Comparison of ENCODE assay signal across 8 mouse cellular contexts in the genomic region with DNA sequence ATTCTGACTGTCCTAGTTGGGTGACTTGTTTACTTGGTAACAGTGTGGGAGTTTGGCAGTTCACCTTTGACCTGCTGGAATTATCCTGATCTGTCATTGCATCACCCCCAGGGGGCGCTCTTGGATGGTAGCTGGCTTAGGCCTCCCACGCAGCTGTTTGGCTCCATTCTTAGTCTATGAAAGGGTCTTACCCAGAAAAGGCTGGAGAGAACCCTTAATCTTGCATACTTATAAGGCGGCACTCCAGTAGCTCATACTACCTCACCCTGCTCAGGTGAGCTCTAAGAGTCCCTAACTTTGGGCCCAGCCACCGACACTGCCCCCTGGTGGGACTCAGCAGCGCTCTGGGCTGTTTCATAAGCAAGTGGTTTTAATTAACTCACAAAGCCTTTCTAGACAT. TPM values are rescaled to one million over a fixed set of nuclear protein-coding genes. Genes with fewer than 3 reads are reported as not detected.
A peak's percentile ranks its signal among the peaks of the same experiment; 100 is the strongest.
DNase-seq lines count a peak whose midpoint lies in the region; ATAC-seq and TF ChIP-seq lines count a peak whose summit lies in the region.

No protein-coding gene starts in this region.

- peak; percentile 30 to 48; a peak in 2 of 4 replicates for ATAC-seq in hematopoietic stem cell, adult 5-6 weeks (replicated peaks in 1 of 2; ENCODE audit: insufficient read depth in 1 of 2, low FRiP score in 2 of 2, low TSS enrichment in 1 of 2, low read depth in 1 of 2, poor library complexity in 2 of 2, severe bottlenecking in 2 of 2)
- peak; percentile 50 for ATAC-seq in megakaryocyte-erythroid progenitor cell, adult 5-6 weeks (replicated peaks; ENCODE audit: low FRiP score, low TSS enrichment, poor library complexity, severe bottlenecking)

- H3K4me3 ChIP-seq in layer of hippocampus, adult 2 months: no peak overlapping the region

- H3K27ac ChIP-seq in layer of hippocampus, adult 2 months: no peak overlapping the region

- TF ChIP-seq CTCF in layer of hippocampus, adult 2 months (conservative IDR thresholded peaks at IDR 0.05): peak; percentile 83

- peak; percentile 65 to 86 for DNase-seq in adrenal gland, adult (ENCODE audit: inconsistent age in 2 of 2, low spot score in 1 of 2)
- DNase-seq in adrenal gland, adult 8-10 months: no peak
- peak in 1 of 2 experiments; percentile 44 for DNase-seq in layer of hippocampus, adult 2 months (ENCODE audit: low spot score in 2 of 2)
- no peak for DNase-seq in layer of hippocampus, postnatal 36 days
- DNase-seq in ZHBTc4 (ENCODE audit: low read depth, low spot score): peak; percentile 81
- no peak for DNase-seq in left cerebral cortex, adult 18-20 months (ENCODE audit: low spot score in 2 of 2)

RNA-seq across cellular contexts. Expression of a gene that starts 5.3 kb away (rescaled TPM):
- 10 to 100 TPM; 11.9 to 20.9 (median 15.8) TPM for total RNA-seq in adrenal gland, adult 8-10 months (2022)
- 10 to 100 TPM; 10.5 to 11.5 TPM for total RNA-seq in layer of hippocampus, adult 2 months (2021)
- total RNA-seq in layer of hippocampus, postnatal 36 days (2021): 10 to 100 TPM; 10.0 to 11.7 TPM
- 5.5 and 6.8 TPM in 2 replicates for total RNA-seq in hematopoietic stem cell, adult 5-6 weeks (2017)
- total RNA-seq in megakaryocyte-erythroid progenitor cell, adult 5-6 weeks (2014; fragmentation: Nextera tagmentation): 6.9 and 10.2 TPM in 2 replicates
- total RNA-seq in megakaryocyte-erythroid progenitor cell, adult 5-6 weeks (2017): 3.0 and 3.4 TPM in 2 replicates
- 1 to 10 TPM; 9.6 to 9.9 TPM for total RNA-seq in left cerebral cortex, adult 18-20 months (2021)

RNA-seq across cellular contexts. Expression of a gene that starts 6.9 kb away (rescaled TPM):
- total RNA-seq in adrenal gland, adult 8-10 months (2022): 10 to 100 TPM in 3 of 4 experiments, 1 to 10 TPM in 1; 9.8 to 13.2 (median 10.4) TPM
- 1 to 10 TPM; 1.2 to 1.7 TPM for total RNA-seq in layer of hippocampus, adult 2 months (2021)
- total RNA-seq in layer of hippocampus, postnatal 36 days (2021): 1 to 10 TPM; 1.2 to 1.3 TPM
- total RNA-seq in hematopoietic stem cell, adult 5-6 weeks (2017): not detected in 2 replicates
- total RNA-seq in megakaryocyte-erythroid progenitor cell, adult 5-6 weeks (2014; fragmentation: Nextera tagmentation): not detected in 2 replicates
- total RNA-seq in megakaryocyte-erythroid progenitor cell, adult 5-6 weeks (2017): not detected in 2 replicates
- total RNA-seq in left cerebral cortex, adult 18-20 months (2021): 1 to 10 TPM; 1.5 to 2.2 TPM

RNA-seq across cellular contexts. Expression of a gene that starts 14.9 kb away (rescaled TPM):
- total RNA-seq in adrenal gland, adult 8-10 months (2022): 1 to 10 TPM; 4.0 to 5.4 (median 4.4) TPM
- total RNA-seq in layer of hippocampus, adult 2 months (2021): under 1 TPM in 1 of 2 experiments, not detected in 1; 0.18 TPM
- under 1 TPM; 0.13 to 0.15 TPM for total RNA-seq in layer of hippocampus, postnatal 36 days (2021)
- not detected in 2 replicates for total RNA-seq in hematopoietic stem cell, adult 5-6 weeks (2017)
- total RNA-seq in megakaryocyte-erythroid progenitor cell, adult 5-6 weeks (2014; fragmentation: Nextera tagmentation): 0.24 TPM in 1 of 2 replicates, not detected in the other
- total RNA-seq in megakaryocyte-erythroid progenitor cell, adult 5-6 weeks (2017): 0.05 TPM in 1 of 2 replicates, not detected in the other
- total RNA-seq in left cerebral cortex, adult 18-20 months (2021): under 1 TPM in 1 of 2 experiments, not detected in 1; 0.19 TPM

RNA-seq across cellular contexts. Expression of a gene that starts 14.9 kb away (rescaled TPM):
- total RNA-seq in adrenal gland, adult 8-10 months (2022): 1 to 10 TPM; 4.8 to 9.8 (median 6.6) TPM
- under 1 TPM in 1 of 2 experiments, not detected in 1; 0.39 TPM for total RNA-seq in layer of hippocampus, adult 2 months (2021)
- not detected for total RNA-seq in layer of hippocampus, postnatal 36 days (2021)
- total RNA-seq in hematopoietic stem cell, adult 5-6 weeks (2017): not detected in 2 replicates
- not detected in 2 replicates for total RNA-seq in megakaryocyte-erythroid progenitor cell, adult 5-6 weeks (2014; fragmentation: Nextera tagmentation)
- not detected in 2 replicates for total RNA-seq in megakaryocyte-erythroid progenitor cell, adult 5-6 weeks (2017)
- not detected for total RNA-seq in left cerebral cortex, adult 18-20 months (2021)

RNA-seq across cellular contexts. Expression of a gene that starts 20.4 kb away (rescaled TPM):
- total RNA-seq in adrenal gland, adult 8-10 months (2022): not detected
- total RNA-seq in layer of hippocampus, adult 2 months (2021): 1 to 10 TPM; 2.2 to 3.6 TPM
- total RNA-seq in layer of hippocampus, postnatal 36 days (2021): 1 to 10 TPM; 3.3 to 6.6 TPM
- not detected in 2 replicates for total RNA-seq in hematopoietic stem cell, adult 5-6 weeks (2017)
- 3.5 and 9.5 TPM in 2 replicates for total RNA-seq in megakaryocyte-erythroid progenitor cell, adult 5-6 weeks (2014; fragmentation: Nextera tagmentation)
- 0.91 and 2.3 TPM in 2 replicates for total RNA-seq in megakaryocyte-erythroid progenitor cell, adult 5-6 weeks (2017)
- 10 to 100 TPM; 16.4 to 17.1 TPM for total RNA-seq in left cerebral cortex, adult 18-20 months (2021)

Comparison
In these comparisons a context has a peak if more than half of its experiments do, and no peak if none do; other contexts are left out.
1. DNase-seq: peak in adrenal gland, adult (2 of 2) and ZHBTc4 (single experiment); none in adrenal gland, adult 8-10 months (single experiment), layer of hippocampus, postnatal 36 days (0 of 2) and left cerebral cortex, adult 18-20 months (0 of 2).